Mouse (Mus musculus) embryo, embryonic 10.5 days (tissue): ENCODE data around the gene Commd7.

Experiments used
- DNase-seq: peaks from one replicate; pipeline ENCODE4 v3.0.0-alpha.2; 2015; ENCODE audit warnings: low spot score

Commd7 gene

DNA sequence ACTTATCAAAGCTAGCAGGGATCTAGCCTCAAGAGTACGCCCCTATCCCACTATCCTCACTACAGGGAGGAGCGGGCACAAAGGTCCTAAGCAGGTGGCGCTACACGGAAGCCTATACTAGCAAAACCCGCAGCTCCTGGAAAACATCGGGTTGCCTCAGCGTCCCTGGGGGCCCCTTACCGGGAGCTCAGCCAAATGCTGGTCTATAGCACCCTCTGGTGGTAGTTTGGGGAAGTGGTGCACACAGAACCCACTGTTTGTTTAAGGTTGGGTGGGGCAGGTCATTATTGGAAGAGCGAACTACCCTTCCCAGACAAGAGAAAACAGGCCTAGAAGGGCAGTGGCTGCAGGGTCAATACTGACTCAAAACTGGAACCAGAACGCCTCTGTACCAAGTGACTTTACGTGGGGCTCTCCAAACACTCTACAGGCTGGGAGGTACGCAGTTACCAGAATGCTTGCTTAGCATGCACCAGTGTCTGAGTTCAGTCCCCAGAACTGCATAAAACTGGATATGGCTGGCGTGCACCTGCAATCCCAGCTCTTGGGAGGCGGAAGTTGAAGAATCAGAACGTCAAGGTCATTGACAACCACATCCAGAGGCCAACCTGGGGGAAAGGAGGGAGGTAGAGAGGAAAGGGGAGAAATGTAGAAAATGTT is 45.9 kb downstream of the Commd7 start:
- peak; percentile 94 for DNase-seq

DNA sequence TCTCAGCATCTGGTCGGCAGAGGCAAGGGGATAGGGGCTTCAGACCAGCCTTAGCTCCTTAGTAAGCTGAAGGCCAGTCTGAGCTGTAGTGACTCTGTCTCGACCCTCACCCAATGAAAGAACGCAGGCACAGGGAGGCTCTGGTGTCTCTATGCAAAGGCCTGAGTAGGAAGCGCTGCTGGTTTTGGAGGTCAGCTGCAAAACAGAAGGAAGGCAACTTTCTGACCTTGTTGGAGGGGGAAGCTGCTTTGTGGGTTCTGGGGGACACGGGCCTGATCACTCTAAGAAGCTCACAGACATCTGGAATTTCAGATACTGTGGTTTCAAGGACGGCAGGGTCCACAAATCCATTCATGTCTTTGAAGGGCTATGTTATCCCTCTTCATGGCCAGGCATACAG is 46.6 kb downstream of the Commd7 start:
- no peak for DNase-seq

DNA sequence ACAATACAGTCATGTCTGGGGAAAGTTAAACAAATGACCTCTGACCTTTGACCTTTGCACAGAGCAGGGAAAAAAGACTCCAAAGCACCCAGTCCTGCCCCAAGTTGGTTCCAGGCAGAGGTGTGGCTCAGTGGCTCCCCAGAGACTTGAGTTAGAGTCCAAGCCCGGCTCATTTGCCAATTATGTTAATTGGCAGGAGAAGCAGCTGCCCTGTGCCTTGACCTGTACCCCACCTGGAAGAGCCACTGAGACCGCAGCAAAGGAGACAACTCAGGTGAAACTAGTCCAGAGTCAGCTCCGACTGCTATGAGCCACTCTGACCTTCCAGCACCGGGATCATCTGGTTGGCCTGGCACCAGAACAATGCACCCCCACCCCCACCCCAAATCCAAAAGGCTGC is 48.2 kb downstream of the Commd7 start:
- DNase-seq: peak; percentile 39

DNA sequence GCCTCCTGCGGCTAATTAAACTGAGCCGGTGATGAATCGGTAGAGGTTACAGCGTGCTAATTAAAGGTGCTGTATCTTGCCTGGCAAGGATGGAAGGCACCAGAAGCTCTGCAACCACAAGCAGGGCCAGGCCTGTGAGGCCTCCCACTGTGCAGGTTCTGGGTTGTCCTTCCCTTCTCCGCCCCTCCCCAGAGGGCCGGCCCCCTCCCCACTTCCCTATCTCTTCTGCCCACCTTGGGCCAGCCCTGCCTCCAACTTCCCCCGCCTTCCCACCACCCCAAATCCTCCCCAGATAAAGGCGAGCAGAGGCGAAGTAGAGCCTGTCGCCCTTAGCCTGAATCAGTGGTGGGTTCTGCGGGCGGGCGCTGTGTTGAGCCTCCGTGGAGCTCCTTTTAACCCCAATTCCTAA is 48.9 kb downstream of the Commd7 start:
- DNase-seq: no peak

DNA sequence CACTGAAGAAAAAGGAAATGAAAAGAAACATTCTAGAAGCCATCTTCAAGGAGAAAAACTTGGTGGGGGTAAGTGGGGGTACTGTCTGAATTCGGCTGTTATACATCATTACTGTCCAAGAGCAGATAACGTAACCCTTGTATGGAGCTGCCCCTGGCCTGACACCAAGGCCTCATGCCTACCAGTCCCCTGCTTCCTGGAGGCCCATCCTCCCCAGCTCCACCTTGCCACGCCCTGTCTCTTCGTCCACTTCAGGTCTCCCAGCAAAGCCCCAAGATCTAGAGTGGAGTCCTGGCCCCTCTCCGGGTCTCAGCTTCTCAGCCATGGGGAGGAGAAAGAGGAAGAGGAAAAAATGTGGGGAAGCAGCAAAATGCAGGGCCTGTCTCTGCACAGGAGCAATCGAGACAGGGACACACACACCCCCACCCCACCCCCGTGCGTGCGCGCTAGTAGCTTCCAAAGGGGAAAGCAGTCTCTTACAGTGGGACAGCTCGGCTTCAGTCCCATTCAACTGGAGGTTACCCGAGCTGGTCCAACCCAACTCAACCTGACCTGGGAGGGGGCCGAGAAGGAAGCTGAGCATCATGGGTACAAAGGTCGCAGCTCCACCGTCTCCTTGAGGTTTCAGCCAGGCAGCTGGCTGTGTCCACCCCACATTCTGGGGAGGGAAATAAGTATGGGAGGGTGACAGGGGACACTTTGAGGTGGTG is 49.5 kb downstream of the Commd7 start:
- no peak for DNase-seq

DNA sequence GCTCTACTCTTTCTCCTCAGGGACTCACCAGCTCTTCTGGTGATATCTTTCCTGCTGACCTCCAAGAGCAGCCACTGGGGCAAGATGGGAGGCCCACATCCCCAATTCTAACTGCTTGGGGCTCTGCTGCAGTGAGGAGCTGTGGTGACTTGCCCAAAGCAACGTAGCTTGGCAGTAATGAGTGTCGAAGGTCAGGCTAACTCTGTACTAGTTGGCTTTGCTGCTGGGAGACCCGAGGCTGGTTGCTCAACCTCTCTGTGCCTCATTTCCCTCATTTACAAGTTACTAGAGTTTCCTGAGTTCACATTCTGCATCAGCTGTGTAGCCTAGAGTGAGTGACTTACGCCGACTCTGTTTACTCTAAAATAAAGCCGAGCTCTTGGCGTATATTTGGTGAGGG is 51.2 kb downstream of the Commd7 start:
- DNase-seq: no peak

DNA sequence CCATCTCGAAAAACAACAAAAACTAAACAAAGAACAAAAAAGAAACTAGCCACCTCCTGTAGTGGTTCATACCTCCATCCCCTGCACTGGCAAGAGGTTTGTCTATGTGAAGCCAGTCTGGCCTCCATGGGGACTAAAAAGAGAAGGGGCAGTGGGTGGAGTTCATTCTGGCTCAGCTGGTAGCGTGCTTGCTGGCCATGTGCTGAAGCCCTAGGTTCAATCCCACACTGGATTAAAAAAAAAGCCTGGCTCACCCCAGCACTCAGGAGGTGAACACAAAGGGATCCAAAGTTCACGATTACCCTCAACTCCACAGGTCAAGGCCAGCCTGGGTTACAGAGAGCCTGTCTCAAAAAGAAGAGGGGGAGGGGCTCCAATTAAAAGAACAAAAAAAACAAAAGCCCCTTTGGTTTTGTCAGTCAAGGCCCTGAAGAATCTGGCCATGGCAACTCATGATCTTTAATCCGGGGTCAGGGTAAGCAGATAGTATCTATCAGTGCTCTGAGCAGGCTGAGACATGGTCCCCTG is 52.1 kb downstream of the Commd7 start:
- DNase-seq: no peak

DNA sequence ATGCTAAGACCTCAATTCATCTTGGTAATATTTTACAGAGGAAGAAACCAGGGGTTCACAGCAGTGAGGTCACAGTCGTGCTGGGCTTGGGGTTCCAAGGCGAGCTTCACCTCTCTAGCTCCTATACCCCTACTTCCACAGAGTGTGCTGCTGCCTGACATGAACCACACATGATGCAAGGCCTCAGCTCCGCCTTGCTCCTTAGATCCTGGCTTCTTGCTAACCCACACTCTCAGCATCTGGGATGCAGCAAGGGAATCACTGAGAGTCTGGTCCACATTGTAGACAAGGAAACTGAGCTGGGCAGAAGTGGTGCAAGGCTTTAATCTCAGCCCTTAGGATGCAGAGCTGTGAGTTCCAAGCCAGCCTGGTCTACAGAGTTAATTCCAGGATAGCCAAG is 52.5 kb downstream of the Commd7 start:
- DNase-seq: no peak

DNA sequence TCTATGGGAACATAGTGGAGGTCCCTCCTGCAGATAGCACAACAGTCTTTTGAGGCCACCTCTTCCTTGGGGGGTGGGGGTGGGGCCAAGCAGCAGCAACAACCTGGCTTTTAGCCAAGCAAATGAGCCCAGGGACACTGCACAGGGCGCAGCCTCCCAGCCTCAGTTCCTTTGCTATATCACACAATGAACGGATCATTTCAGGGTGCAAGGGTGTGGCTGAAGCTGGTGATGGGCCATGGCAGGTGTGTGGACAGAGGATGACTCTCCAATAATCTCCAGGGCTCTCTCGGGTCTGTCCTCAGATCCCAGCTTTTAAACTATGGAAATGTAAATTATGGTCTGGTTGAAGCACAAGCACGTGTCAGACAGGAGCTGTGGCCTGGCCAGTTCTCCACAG is 55.5 kb downstream of the Commd7 start:
- DNase-seq: no peak

DNA sequence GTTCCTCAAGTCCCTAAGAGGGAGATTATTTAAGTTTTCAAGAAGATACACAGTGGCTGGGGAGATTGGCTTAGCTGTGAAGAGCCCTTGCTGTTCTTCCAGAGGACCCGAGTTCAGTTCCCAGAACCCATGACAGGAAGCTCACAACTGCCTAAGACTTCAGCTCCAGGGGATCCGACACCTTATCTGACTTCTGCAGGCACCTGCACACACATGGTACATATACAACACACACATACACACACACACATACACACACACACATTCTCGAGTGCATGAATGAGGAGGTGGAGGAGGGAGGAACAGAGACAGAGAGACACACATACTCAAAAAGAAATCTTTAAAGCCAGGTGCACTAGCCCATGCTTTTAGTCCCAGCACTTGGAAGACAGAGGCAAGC is 56.4 kb downstream of the Commd7 start:
- no peak for DNase-seq

DNA sequence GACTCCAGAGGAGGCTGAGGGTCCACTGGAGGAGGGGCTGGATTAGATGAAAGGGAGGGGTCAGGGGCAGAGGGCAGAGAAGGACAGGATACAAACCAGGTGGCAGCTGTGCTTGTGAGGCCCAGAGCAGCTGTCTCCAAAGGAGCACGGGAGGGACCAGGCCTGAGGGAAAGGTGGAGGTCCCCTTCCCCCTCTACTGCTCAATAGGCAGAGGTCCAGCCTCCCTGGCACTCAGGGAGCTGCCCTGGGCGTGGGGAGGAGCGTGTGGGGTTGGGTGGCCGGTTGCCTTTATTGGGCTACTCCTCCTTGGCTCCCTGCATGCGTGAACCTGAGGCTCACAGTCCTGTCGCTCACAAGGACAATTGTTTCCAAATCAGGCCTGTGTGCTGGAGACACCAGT is 57.0 kb downstream of the Commd7 start:
- no peak for DNase-seq

DNA sequence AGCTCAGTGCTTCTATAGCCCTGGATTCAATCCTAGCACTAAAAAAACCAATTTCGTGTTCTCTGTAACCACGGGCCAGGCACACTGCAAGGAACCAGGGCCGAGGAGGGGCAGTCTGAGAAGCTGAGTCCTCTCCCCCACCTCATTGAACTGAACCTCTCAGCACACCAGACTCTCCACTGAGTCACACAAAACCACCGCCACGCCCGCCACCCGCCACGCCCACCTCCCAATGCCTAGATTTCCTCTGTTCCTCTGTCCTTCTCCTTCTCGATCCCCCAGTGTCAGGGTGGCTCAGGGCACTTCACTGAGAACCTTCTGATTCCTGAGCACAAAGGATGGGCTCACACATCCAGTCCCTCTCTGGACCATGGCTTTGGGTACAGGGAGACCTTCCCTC is 59.5 kb downstream of the Commd7 start:
- DNase-seq: no peak

DNA sequence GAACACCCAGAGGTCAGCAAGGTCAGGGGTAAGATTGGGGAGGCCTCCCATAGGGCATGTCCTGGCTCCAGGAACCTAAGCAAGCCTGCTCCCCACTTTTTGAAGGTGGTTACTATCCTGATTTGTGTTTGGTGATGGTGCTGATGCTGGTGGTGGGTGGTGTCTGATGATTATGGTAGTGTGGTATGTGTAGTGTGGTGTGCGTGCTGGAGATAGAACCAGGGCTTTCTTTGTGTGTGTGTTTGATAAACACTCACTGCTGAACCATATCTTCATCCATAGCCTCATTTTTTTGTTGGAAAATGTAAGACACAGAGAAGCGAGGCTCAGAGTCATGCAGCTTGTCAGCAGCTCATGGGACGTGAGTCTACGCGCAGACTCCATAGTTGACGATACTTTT is 64.0 kb downstream of the Commd7 start:
- DNase-seq: no peak

DNA sequence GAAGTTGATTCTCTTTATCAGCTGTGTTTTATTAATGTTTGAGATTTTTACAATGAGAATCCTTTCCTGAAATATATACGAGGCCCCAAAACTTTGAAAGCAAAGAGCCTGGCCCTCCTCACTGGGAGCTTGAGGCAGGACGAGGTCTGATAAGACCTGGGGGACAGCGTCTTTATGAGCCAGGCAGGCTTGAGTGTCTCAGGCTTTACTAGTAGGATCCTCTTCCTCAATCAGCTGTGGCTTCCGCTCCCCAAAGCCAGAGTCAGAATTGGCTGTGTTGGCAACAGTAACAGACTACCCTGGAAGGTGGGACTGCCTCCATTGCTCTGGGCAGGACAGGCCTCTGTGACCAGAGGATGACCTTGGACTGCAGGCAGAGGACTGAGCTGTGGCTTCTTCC is 64.6 kb downstream of the Commd7 start:
- no peak for DNase-seq
